Mouse (Mus musculus): Measurements from ENCODE around the gene Togaram2. TPM values are rescaled to one million over a fixed set of nuclear protein-coding genes. Genes with fewer than 3 reads are reported as not detected.
"Not testable (repeated sequence)": the region's sequence is repeated elsewhere in the genome, so short reads cannot be mapped to it uniquely, and the experiment has no call there.

The Togaram2 gene
- total RNA-seq, 2 experiments from 2014 or later = 2.4 to 4.9 TPM

GRCm38 (mm10) chr17:71730655-71731054 lies 57.6 kb downstream of the Togaram2 start:
- DNase-seq (ENCODE audit: low spot score) = peak; percentile 71

GRCm38 (mm10) chr17:71736442-71736841 lies 63.4 kb downstream of the Togaram2 start:
- no peak for DNase-seq (ENCODE audit: low spot score)

GRCm38 (mm10) chr17:71742156-71742555 lies 69.1 kb downstream of the Togaram2 start:
- DNase-seq (ENCODE audit: low spot score) = no peak

- no peak for DNase-seq (ENCODE audit: low spot score)
These were observed 69.9 kb downstream of the Togaram2 start for GRCm38 (mm10) chr17:71742935-71743334.

- DNase-seq (ENCODE audit: low spot score) = no peak
These were observed 73.1 kb downstream of the Togaram2 start for GRCm38 (mm10) chr17:71746114-71746513.

GRCm38 (mm10) chr17:71747561-71747960 lies 74.5 kb downstream of the Togaram2 start:
- no peak for DNase-seq (ENCODE audit: low spot score)

- no peak for DNase-seq (ENCODE audit: low spot score)
These were observed 76.6 kb downstream of the Togaram2 start for GRCm38 (mm10) chr17:71749616-71750168.

- no peak for DNase-seq (ENCODE audit: low spot score)
These were observed 79.8 kb downstream of the Togaram2 start, which contains the start of gene Pcare for GRCm38 (mm10) chr17:71752831-71753230. TSS of gene Pcare (minus strand) at chr17:71752894.

- DNase-seq (ENCODE audit: low spot score) = no peak
These were observed 87.5 kb downstream of the Togaram2 start for GRCm38 (mm10) chr17:71760536-71760935.

GRCm38 (mm10) chr17:71768173-71768572 lies 95.1 kb downstream of the Togaram2 start, which contains the start of gene Clip4:
TSS of gene Clip4 (plus strand) at chr17:71768473.
- DNase-seq (ENCODE audit: low spot score) = not testable (repeated sequence)

GRCm38 (mm10) chr17:71769564-71769963 lies 96.5 kb downstream of the Togaram2 start:
- DNase-seq (ENCODE audit: low spot score) = no peak

GRCm38 (mm10) chr17:71770696-71771095 lies 97.6 kb downstream of the Togaram2 start:
- DNase-seq (ENCODE audit: low spot score) = no peak

- no peak for DNase-seq (ENCODE audit: low spot score)
These were observed 101.1 kb downstream of the Togaram2 start for GRCm38 (mm10) chr17:71774173-71774572.

- no peak for DNase-seq (ENCODE audit: low spot score)
These were observed 102.2 kb downstream of the Togaram2 start for GRCm38 (mm10) chr17:71775279-71775678.

- no peak for DNase-seq (ENCODE audit: low spot score)
These were observed 105.6 kb downstream of the Togaram2 start for GRCm38 (mm10) chr17:71778696-71779095.

Other genes with a start within 250 kb of the Togaram2 start
- under 1 TPM; 0.57 to 0.71 TPM for gene Gm4707, start 213.3 kb upstream of the Togaram2 start, total RNA-seq (2021)
- 1 to 10 TPM; 8.6 to 9.9 TPM for gene Smchd1, start 197.9 kb upstream of the Togaram2 start, total RNA-seq (2021)
- gene Ndc80, start 146.4 kb upstream of the Togaram2 start, total RNA-seq (2021) = under 1 TPM in 1 of 2 experiments, not detected in 1; 0.14 TPM
- gene Spdya, start 121.2 kb upstream of the Togaram2 start, total RNA-seq (2021) = under 1 TPM; 0.27 to 0.55 TPM
- gene Wdr43, start 57.4 kb upstream of the Togaram2 start, total RNA-seq (2021) = 10 to 100 TPM; 26.5 to 29.6 TPM
- gene Pcare, start 79.6 kb downstream of the Togaram2 start, total RNA-seq (2021) = under 1 TPM in 1 of 2 experiments, not detected in 1; 0.05 TPM
- 100 to 1,000 TPM; 138 to 152 TPM for gene Clip4, start 95.2 kb downstream of the Togaram2 start, total RNA-seq (2021)